Mouse (Mus musculus) adrenal gland, postnatal 36 days (tissue): ENCODE results near the gene Zscan21. TPM values are rescaled to one million over a fixed set of nuclear protein-coding genes. Genes with fewer than 3 reads are reported as not detected.

Experiments
- microRNA-seq: library from miRNA; unstranded; fragments of <30 nt; microRNA quantifications from one replicate; pipeline ENCODE4 v1.2.0, GENCODE M21; 2021
- total RNA-seq, 2 experiments: library from RNA; stranded (reverse); gene quantifications; 2 replicates each; pipeline ENCODE4 v1.2.3; 2021

Zscan21 gene
- total RNA-seq, 2 experiments from 2014 or later = 15.2 to 16.9 TPM

Small RNA genes lying within 50 kb of the gene (microRNA-seq; reads per million reads assigned to microRNA genes)
- gene Mir106b = 1,561 reads per million, percentile 83 among the genes with 10 or more reads in this experiment
- gene Mir25 = 520 reads per million, percentile 71 among the genes with 10 or more reads in this experiment
- gene Mir93 = 3,970 reads per million, percentile 90 among the genes with 10 or more reads in this experiment

Other genes starting within 250 kb of the Zscan21 start
- gene Pilrb2, start 245.1 kb upstream of the Zscan21 start, total RNA-seq = 1 to 10 TPM in 1 of 2 experiments, under 1 TPM in 1; 0.76 to 1.4 TPM
- under 1 TPM; 0.13 to 0.33 TPM for gene Cyp3a13, start 195.3 kb upstream of the Zscan21 start, total RNA-seq
- gene Gjc3, start 153.8 kb upstream of the Zscan21 start, total RNA-seq = under 1 TPM; 0.13 to 0.36 TPM
- gene Azgp1, start 135.4 kb upstream of the Zscan21 start, total RNA-seq = under 1 TPM; 0.49 to 0.79 TPM
- not detected for gene Smok3a, start 95.6 kb upstream of the Zscan21 start, total RNA-seq
- gene Smok3b, start 95.5 kb upstream of the Zscan21 start, total RNA-seq = not detected
- gene Smok3c, start 63.7 kb upstream of the Zscan21 start, total RNA-seq = not detected
- gene Zkscan1, start 31.8 kb upstream of the Zscan21 start, total RNA-seq = 10 to 100 TPM; 36.3 to 41.9 TPM
- 10 to 100 TPM; 11.7 to 12.4 TPM for gene Zfp113, start 38.8 kb downstream of the Zscan21 start, total RNA-seq
- 100 to 1,000 TPM; 143 to 152 TPM for gene Cops6, start 44.2 kb downstream of the Zscan21 start, total RNA-seq
- 10 to 100 TPM; 19.1 to 19.7 TPM for gene Ap4m1, start 55.1 kb downstream of the Zscan21 start, total RNA-seq
- 10 to 100 TPM; 33.0 to 34.5 TPM for gene Mcm7, start 55.5 kb downstream of the Zscan21 start, total RNA-seq
- 10 to 100 TPM; 41.2 to 47.5 TPM for gene Taf6, start 70.5 kb downstream of the Zscan21 start, total RNA-seq
- gene Cnpy4, start 70.6 kb downstream of the Zscan21 start, total RNA-seq = 10 to 100 TPM; 21.5 to 24.7 TPM
- gene Mblac1, start 77.4 kb downstream of the Zscan21 start, total RNA-seq = 1 to 10 TPM; 8.5 to 9.2 TPM
- under 1 TPM; 0.26 to 0.43 TPM for gene Nxpe5, start 109.0 kb downstream of the Zscan21 start, total RNA-seq
- gene Lamtor4, start 138.6 kb downstream of the Zscan21 start, total RNA-seq = 10 to 100 TPM; 76.3 to 99.9 TPM
- 10 to 100 TPM; 20.6 to 30.4 TPM for gene BC037034, start 147.1 kb downstream of the Zscan21 start, total RNA-seq
- gene Gal3st4, start 155.9 kb downstream of the Zscan21 start, total RNA-seq = under 1 TPM in 1 of 2 experiments, not detected in 1; 0.17 TPM
- gene Gm43720, start 163.1 kb downstream of the Zscan21 start, total RNA-seq = not detected
- gene Gpc2, start 163.1 kb downstream of the Zscan21 start, total RNA-seq = under 1 TPM; 0.26 to 0.36 TPM
- gene Stag3, start 163.3 kb downstream of the Zscan21 start, total RNA-seq = not detected
- gene Pvrig, start 225.1 kb downstream of the Zscan21 start, total RNA-seq = under 1 TPM in 1 of 2 experiments, not detected in 1; 0.36 TPM